Mouse (Mus musculus) MEL (cell line): ENCODE measurements at regions not wholly inside any gene's neighbourhood (a gene's known extent, or its start where the extent isn't known, plus 50 kb on each side); places are given as distances from the start of the nearest gene placed in this dataset.

Source experiments
- DNase-seq: peaks from one replicate; pipeline ENCODE4 v3.0.0; 2011; ENCODE audit warnings: low read depth, low spot score
- H3K27ac ChIP-seq: 2 replicates; pipeline ENCODE4 v1.5.1; 2012; ENCODE audit warnings: low read depth, mild to moderate bottlenecking, control low read depth, low read length, moderate library complexity; ENCODE audit not compliant: control insufficient read depth
- H3K27me3 ChIP-seq, 2 experiments: fragments of 150-350 bp in 1 of 2; sonication (generic) in 1 of 2; 2 replicates each; pipeline ENCODE4 v1.6.1; 2012; ENCODE audit warnings: low read length in 2 of 2, mild to moderate bottlenecking in 2 of 2, improper control_type of control experiment in 1 of 2, moderate library complexity in 1 of 2; ENCODE audit not compliant: insufficient read depth in 2 of 2, control insufficient read depth in 1 of 2
- H3K36me3 ChIP-seq, 2 experiments: 2 replicates each; pipeline ENCODE4 v1.6.1; 2012 to 2014; ENCODE audit warnings: low read length in 2 of 2, improper control_type of control experiment in 1 of 2, inconsistent platforms in 1 of 2, mild to moderate bottlenecking in 1 of 2; ENCODE audit not compliant: insufficient read depth in 2 of 2, control insufficient read depth in 1 of 2
- H3K4me1 ChIP-seq, 2 experiments: fragments of 150-350 bp in 1 of 2; sonication (generic) in 1 of 2; 2 replicates each; pipeline ENCODE4 v1.6.1; 2012; ENCODE audit warnings: low read length in 2 of 2, improper control_type of control experiment in 1 of 2, mild to moderate bottlenecking in 1 of 2; ENCODE audit not compliant: insufficient read depth in 2 of 2, control insufficient read depth in 1 of 2
- H3K4me3 ChIP-seq, 2 experiments: fragments of 150-350 bp in 1 of 2; sonication (generic) in 1 of 2; 2 replicates each; pipeline ENCODE4 v1.5.1; 2012; ENCODE audit warnings: low read depth in 2 of 2, low read length in 2 of 2, mild to moderate bottlenecking in 2 of 2, moderate library complexity in 2 of 2, control low read depth in 1 of 2, improper control_type of control experiment in 1 of 2; ENCODE audit not compliant: control insufficient read depth in 1 of 2, insufficient read depth in 1 of 2
- H3K79me2 ChIP-seq: 2 replicates; pipeline ENCODE4 v1.6.1; 2012; ENCODE audit warnings: mild to moderate bottlenecking, low read length, moderate library complexity; ENCODE audit not compliant: control insufficient read depth, poor library complexity, insufficient read depth
- H3K9ac ChIP-seq: 2 replicates; pipeline ENCODE4 v1.6.1; 2012; ENCODE audit warnings: low read depth, mild to moderate bottlenecking, control low read depth, low read length, moderate library complexity; ENCODE audit not compliant: control insufficient read depth, poor library complexity, severe bottlenecking
- H3K9me3 ChIP-seq: fragments of 150-350 bp; sonication (generic); replicated peaks from 2 replicates; pipeline ENCODE4 v1.6.1; 2012; ENCODE audit warnings: mild to moderate bottlenecking, low read length, improper control_type of control experiment, moderate library complexity; ENCODE audit not compliant: insufficient read depth
- BHLHE40 ChIP-seq: IDR thresholded peaks from 2 replicates; pipeline ENCODE4 v1.6.1; 2012; ENCODE audit warnings: low read depth, mild to moderate bottlenecking, inconsistent platforms, low read length, improper control_type of control experiment, borderline replicate concordance
- CHD1 ChIP-seq: IDR thresholded peaks from 2 replicates; pipeline ENCODE4 v1.6.1; 2012; ENCODE audit warnings: low read depth, mild to moderate bottlenecking, inconsistent platforms, low read length, improper control_type of control experiment
- CTCF ChIP-seq, 3 experiments: IDR thresholded peaks in 2 of 3; conservative IDR thresholded peaks in 1 of 3; 2 replicates each; pipeline ENCODE4 v1.5.1; 2011 to 2012; ENCODE audit warnings: low read length in 3 of 3, low read depth in 2 of 3, mild to moderate bottlenecking in 2 of 3, improper control_type of control experiment in 1 of 3, inconsistent platforms in 1 of 3, mixed read lengths in 1 of 3, moderate library complexity in 1 of 3; ENCODE audit not compliant: control insufficient read depth in 1 of 3, insufficient read depth in 1 of 3, poor library complexity in 1 of 3, severe bottlenecking in 1 of 3
- HCFC1 ChIP-seq: IDR thresholded peaks from 2 replicates; pipeline ENCODE4 v1.6.1; 2012; ENCODE audit warnings: low read depth, mild to moderate bottlenecking, inconsistent platforms, low read length, improper control_type of control experiment, moderate library complexity
- MAFK ChIP-seq: IDR thresholded peaks from 2 replicates; pipeline ENCODE4 v1.6.1; 2011; ENCODE audit warnings: low read depth, mild to moderate bottlenecking, low read length, improper control_type of control experiment, borderline replicate concordance
- MAX ChIP-seq: IDR thresholded peaks from 2 replicates; pipeline ENCODE4 v1.6.1; 2011; ENCODE audit warnings: low read length, improper control_type of control experiment
- MAZ ChIP-seq: IDR thresholded peaks from 2 replicates; pipeline ENCODE4 v1.6.1; 2012; ENCODE audit warnings: low read depth, mild to moderate bottlenecking, inconsistent platforms, low read length, improper control_type of control experiment
- MEF2A ChIP-seq: IDR thresholded peaks from 2 replicates; pipeline ENCODE4 v1.6.1; 2014; ENCODE audit warnings: low read depth, mild to moderate bottlenecking, inconsistent platforms, low read length, improper control_type of control experiment; ENCODE audit not compliant: poor library complexity, insufficient replicate concordance, severe bottlenecking; ENCODE audit errors: extremely low read depth
- MXI1 ChIP-seq: IDR thresholded peaks from 2 replicates; pipeline ENCODE4 v1.6.1; 2011; ENCODE audit warnings: mild to moderate bottlenecking, low read depth, low read length, improper control_type of control experiment
- MYB ChIP-seq: IDR thresholded peaks from 2 replicates; pipeline ENCODE4 v1.6.1; 2011; ENCODE audit warnings: mild to moderate bottlenecking, low read depth, low read length, improper control_type of control experiment
- MYC ChIP-seq: IDR thresholded peaks from 2 replicates; pipeline ENCODE4 v1.6.1; 2011; ENCODE audit warnings: low read depth, mild to moderate bottlenecking, low read length, improper control_type of control experiment, moderate library complexity
- NELFE ChIP-seq: IDR thresholded peaks from 2 replicates; pipeline ENCODE4 v1.6.1; 2011; ENCODE audit warnings: low read depth, low read length, improper control_type of control experiment
- NRF1 ChIP-seq: IDR thresholded peaks from 2 replicates; pipeline ENCODE4 v1.6.1; 2014; ENCODE audit warnings: low read depth, mild to moderate bottlenecking, inconsistent platforms, low read length, improper control_type of control experiment, moderate library complexity; ENCODE audit not compliant: poor library complexity, insufficient read depth, severe bottlenecking
- POLR2AphosphoS2 ChIP-seq: IDR thresholded peaks from 2 replicates; pipeline ENCODE4 v1.6.1; 2011; ENCODE audit warnings: low read length, improper control_type of control experiment
- POLR2AphosphoS5 ChIP-seq: IDR thresholded peaks from 2 replicates; pipeline ENCODE4 v1.6.1; 2012; ENCODE audit warnings: low read depth, borderline replicate concordance, mild to moderate bottlenecking, inconsistent platforms, low read length, moderate library complexity, mixed read lengths
- RAD21 ChIP-seq: IDR thresholded peaks from 2 replicates; pipeline ENCODE4 v1.6.1; 2011; ENCODE audit warnings: mild to moderate bottlenecking, low read depth, low read length, improper control_type of control experiment
- RCOR1 ChIP-seq: IDR thresholded peaks from 2 replicates; pipeline ENCODE4 v1.6.1; 2012; ENCODE audit warnings: low read depth, mild to moderate bottlenecking, inconsistent platforms, low read length, improper control_type of control experiment
- SIN3A ChIP-seq: IDR thresholded peaks from 2 replicates; pipeline ENCODE4 v1.6.1; 2012; ENCODE audit warnings: low read length, improper control_type of control experiment, inconsistent platforms
- SMC3 ChIP-seq: IDR thresholded peaks from 2 replicates; pipeline ENCODE4 v1.6.1; 2011; ENCODE audit warnings: low read depth, low read length, improper control_type of control experiment
- TAL1 ChIP-seq: IDR thresholded peaks from 2 replicates; pipeline ENCODE4 v1.6.1; 2012; ENCODE audit warnings: mild to moderate bottlenecking, inconsistent platforms, low read length, moderate library complexity, mixed read lengths
- TBP ChIP-seq: IDR thresholded peaks from 2 replicates; pipeline ENCODE4 v1.8.0; 2011; ENCODE audit warnings: low read depth, low read length, improper control_type of control experiment
- UBTF ChIP-seq: IDR thresholded peaks from 2 replicates; pipeline ENCODE4 v1.6.1; 2012; ENCODE audit warnings: low read depth, mild to moderate bottlenecking, inconsistent platforms, low read length, improper control_type of control experiment, moderate library complexity, borderline replicate concordance; ENCODE audit not compliant: insufficient read depth
- USF1 ChIP-seq: IDR thresholded peaks from 2 replicates; pipeline ENCODE4 v1.6.1; 2014; ENCODE audit warnings: low read depth, mild to moderate bottlenecking, inconsistent platforms, low read length, improper control_type of control experiment, moderate library complexity
- USF2 ChIP-seq, 2 experiments: IDR thresholded peaks; 2 replicates each; pipeline ENCODE4 v1.6.1; 2011 to 2012; ENCODE audit warnings: improper control_type of control experiment in 2 of 2, low read length in 2 of 2, borderline replicate concordance in 1 of 2, inconsistent platforms in 1 of 2, low read depth in 1 of 2, mild to moderate bottlenecking in 1 of 2; ENCODE audit not compliant: insufficient read depth in 1 of 2
- ZC3H11A ChIP-seq: IDR thresholded peaks from 2 replicates; pipeline ENCODE4 v1.6.1; 2012; ENCODE audit warnings: low read depth, mild to moderate bottlenecking, inconsistent platforms, low read length, improper control_type of control experiment
- ZMIZ1 ChIP-seq: IDR thresholded peaks from 2 replicates; pipeline ENCODE4 v1.6.1; 2012; ENCODE audit warnings: low read depth, mild to moderate bottlenecking, inconsistent platforms, low read length, improper control_type of control experiment, moderate library complexity
- ZNF384 ChIP-seq: IDR thresholded peaks from 2 replicates; pipeline ENCODE4 v1.6.1; 2012; ENCODE audit warnings: low read depth, mild to moderate bottlenecking, inconsistent platforms, low read length, improper control_type of control experiment

GRCm38 (mm10) chr1:57643466-57644097, 130.4 kb upstream of the Spats2l start:
- no peaks in the 10 kb centered on the region for H3K36me3 ChIP-seq
- H3K9me3 ChIP-seq, result no peaks in the 10 kb centered on the region
- DNase-seq, result no peak
- H3K4me3 ChIP-seq, result no peak overlapping the region
- no peak for TF ChIP-seq NRF1
- no peak for TF ChIP-seq POLR2AphosphoS5
- no peak for TF ChIP-seq MYB
- TF ChIP-seq HCFC1, result no peak
- no peak for TF ChIP-seq ZMIZ1
- TF ChIP-seq NELFE, result no peak
- no peak for TF ChIP-seq USF2 (IDR thresholded peaks at IDR 0.05; ENCODE audit: borderline replicate concordance in 1 of 2, insufficient read depth in 1 of 2, low read depth in 1 of 2, low read length in 2 of 2)
- TF ChIP-seq RCOR1, result no peak
- TF ChIP-seq MAX, result no peak
- TF ChIP-seq MXI1, result no peak
- TF ChIP-seq TAL1, result no peak
- no peak for TF ChIP-seq TBP
- TF ChIP-seq MYC, result no peak
- no peak for TF ChIP-seq CHD1
- no peak for TF ChIP-seq POLR2AphosphoS2
- TF ChIP-seq ZNF384, result no peak
- no peak for TF ChIP-seq MAFK
- no peak for TF ChIP-seq CTCF (IDR thresholded peaks at IDR 0.05 in 2 of 3, conservative IDR thresholded peaks at IDR 0.05 in 1 of 3; ENCODE audit: control insufficient read depth in 1 of 3, insufficient read depth in 1 of 3, low read depth in 2 of 3, low read length in 3 of 3, poor library complexity in 1 of 3, severe bottlenecking in 1 of 3)
- no peak overlapping the region for H3K27ac ChIP-seq
- H3K79me2 ChIP-seq, result no peaks in the 10 kb centered on the region
- no peaks in the 10 kb centered on the region for H3K4me1 ChIP-seq
- no peaks in the 10 kb centered on the region for H3K27me3 ChIP-seq
- H3K9ac ChIP-seq, result no peak overlapping the region

DNA sequence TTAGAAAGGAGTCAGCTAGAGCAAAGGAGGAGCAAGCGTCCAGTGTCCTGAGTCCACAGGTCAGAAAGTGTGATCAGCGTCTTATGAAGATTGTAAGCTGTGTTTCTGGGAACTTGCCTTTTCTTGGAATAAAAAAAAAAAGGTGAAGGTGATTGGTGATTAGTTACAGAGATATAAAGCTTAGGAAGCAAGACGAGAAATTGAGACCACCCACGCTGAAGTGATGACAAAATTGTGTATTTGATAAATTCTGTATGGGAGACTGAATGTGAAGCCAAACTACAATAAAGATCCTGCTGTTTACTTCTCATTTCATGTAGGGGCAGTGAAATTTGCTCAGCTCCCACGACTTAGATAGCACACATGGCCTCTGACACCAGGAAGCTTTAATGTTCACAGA, 109.0 kb upstream of the Spats2l start:
- Histone ChIP-seq H3K4me1 (no peaks in the 10 kb centered on the region), H3K27me3 (no peaks in the 10 kb centered on the region), H3K36me3 (no peaks in the 10 kb centered on the region), H3K27ac (no peak overlapping the region), H3K9me3 (no peaks in the 10 kb centered on the region), H3K9ac (no peak overlapping the region), H3K79me2 (no peaks in the 10 kb centered on the region), H3K4me3 (no peak overlapping the region)
- TF ChIP-seq SIN3A, result no peak
- TF ChIP-seq USF1, result no peak
- no peak for TF ChIP-seq SMC3
- TF ChIP-seq MXI1, result no peak
- no peak for TF ChIP-seq CTCF (IDR thresholded peaks at IDR 0.05 in 2 of 3, conservative IDR thresholded peaks at IDR 0.05 in 1 of 3; ENCODE audit: control insufficient read depth in 1 of 3, insufficient read depth in 1 of 3, low read depth in 2 of 3, low read length in 3 of 3, poor library complexity in 1 of 3, severe bottlenecking in 1 of 3)
- TF ChIP-seq RCOR1, result no peak
- TF ChIP-seq ZNF384, result no peak
- no peak for TF ChIP-seq MYC
- no peak for TF ChIP-seq UBTF
- no peak for TF ChIP-seq MAX
- no peak for TF ChIP-seq BHLHE40
- TF ChIP-seq NRF1, result no peak
- TF ChIP-seq ZMIZ1, result no peak
- TF ChIP-seq ZC3H11A, result no peak
- no peak for TF ChIP-seq MAZ
- no peak for TF ChIP-seq POLR2AphosphoS2
- no peak for TF ChIP-seq RAD21
- no peak for TF ChIP-seq NELFE
- no peak for TF ChIP-seq MEF2A
- DNase-seq, result no peak
